9 mouse cellular contexts compared by ENCODE assay signal in genomic region chr19:4100718-4101261, GRCm38 (mm10). TPM values are rescaled to one million over a fixed set of nuclear protein-coding genes. Genes with fewer than 3 reads are reported as not detected.
DNase-seq lines count a peak whose midpoint lies in the region; ATAC-seq and TF ChIP-seq lines count a peak whose summit lies in the region.
"Had no signal": no experiment of that assay in that cellular context is flagged by ENCODE, and none has a peak within 500 bp of the region (broad histone marks: within the 10 kb centered on the region; RNA-seq: fewer than 3 reads in every experiment).

No protein-coding gene starts in this region.

- ATAC-seq in kidney, embryonic 16.5 days (ENCODE audit: low FRiP score, low TSS enrichment) = no peak
- ATAC-seq in forebrain, postnatal 0 days = peak; percentile 12
- ATAC-seq in intestine, postnatal 0 days = no peak
- no peak for ATAC-seq in liver, embryonic 15.5 days (ENCODE audit: insufficient read depth)
- no peak for ATAC-seq in megakaryocyte-erythroid progenitor cell, adult 5-6 weeks (replicated peaks; ENCODE audit: low FRiP score, low TSS enrichment, poor library complexity, severe bottlenecking)

- no peak for DNase-seq in kidney, postnatal 25 days
- DNase-seq in forebrain, postnatal 0 days = peak; percentile 78
- DNase-seq in retina, postnatal 1 day = peak; percentile 92

- no peaks in the 10 kb centered on the region for H3K36me3 ChIP-seq in kidney, embryonic 16.5 days (ENCODE audit: insufficient read depth, low read length)
- peaks cover 19% of the 10 kb centered on the region for H3K36me3 ChIP-seq in forebrain, postnatal 0 days (ENCODE audit: insufficient read depth)
- H3K36me3 ChIP-seq in intestine, postnatal 0 days (ENCODE audit: control insufficient read depth, insufficient read depth) = peaks cover 21% of the 10 kb centered on the region
- peaks cover 8% of the 10 kb centered on the region; the same call in 1 of the 2 replicates for H3K36me3 ChIP-seq in liver, embryonic 15.5 days (replicated peaks)

- TF ChIP-seq POLR2A in bone marrow, adult 2 months (IDR thresholded peaks at IDR 0.05; ENCODE audit: borderline replicate concordance, control insufficient read depth, low read depth, low read length) = peak; percentile 25; the same call in 1 of the 2 replicates

- no peak overlapping the region for H3K27ac ChIP-seq in kidney, embryonic 16.5 days (ENCODE audit: low read length)
- 0 out of 2 replicates have a peak overlapping the region, but pooled peaks have one; percentile 19 for H3K27ac ChIP-seq in bone marrow, adult 2 months (ENCODE audit: control insufficient read depth, insufficient read depth, low read depth, low read length, poor library complexity)
- H3K27ac ChIP-seq in forebrain, postnatal 0 days (ENCODE audit: low read depth, low read length) = peak overlapping the region; percentile 71
- H3K27ac ChIP-seq in intestine, postnatal 0 days (ENCODE audit: low read depth, low read length) = no peak overlapping the region
- H3K27ac ChIP-seq in liver, embryonic 15.5 days (replicated peaks) = no peak overlapping the region

- H3K9ac ChIP-seq in kidney, embryonic 16.5 days (replicated peaks; ENCODE audit: low read length) = peak overlapping the region; percentile 67
- H3K9ac ChIP-seq in forebrain, postnatal 0 days = peak overlapping the region; percentile 84
- H3K9ac ChIP-seq in intestine, postnatal 0 days (ENCODE audit: low read depth, low read length) = no peak overlapping the region; the same call in 1 of the 2 replicates
- H3K9ac ChIP-seq in liver, embryonic 15.5 days = peak overlapping the region; percentile 63; the same call in 1 of the 2 replicates

- peaks cover 25% of the 10 kb centered on the region for H3K27me3 ChIP-seq in kidney, embryonic 16.5 days (ENCODE audit: insufficient read depth, low read length)
- H3K27me3 ChIP-seq in forebrain, postnatal 0 days (ENCODE audit: insufficient read depth, low read length) = no peaks in the 10 kb centered on the region
- H3K27me3 ChIP-seq in intestine, postnatal 0 days (replicated peaks; ENCODE audit: control insufficient read depth, insufficient read depth, low read length) = no peaks in the 10 kb centered on the region
- H3K27me3 ChIP-seq in liver, embryonic 15.5 days = peaks cover 47% of the 10 kb centered on the region

- peak overlapping the region; percentile 53 for H3K4me3 ChIP-seq in kidney, embryonic 16.5 days (ENCODE audit: low read length)
- H3K4me3 ChIP-seq in bone marrow, adult 2 months (replicated peaks; ENCODE audit: control insufficient read depth, low read depth, low read length) = peak overlapping the region; percentile 73
- peak overlapping the region; percentile 63 for H3K4me3 ChIP-seq in forebrain, postnatal 0 days (ENCODE audit: low read depth, low read length)
- H3K4me3 ChIP-seq in intestine, postnatal 0 days (ENCODE audit: low read depth, low read length) = peak overlapping the region; percentile 54
- peak overlapping the region; percentile 74 for H3K4me3 ChIP-seq in liver, embryonic 15.5 days (replicated peaks)

- peak overlapping the region; percentile 86 for H3K4me2 ChIP-seq in kidney, embryonic 16.5 days (replicated peaks; ENCODE audit: low read depth, low read length)
- peak overlapping the region; percentile 76 for H3K4me2 ChIP-seq in forebrain, postnatal 0 days (ENCODE audit: low read depth)
- peak overlapping the region; percentile 93 for H3K4me2 ChIP-seq in intestine, postnatal 0 days (replicated peaks; ENCODE audit: low read depth)
- peak overlapping the region; percentile 93 for H3K4me2 ChIP-seq in liver, embryonic 15.5 days

- TF ChIP-seq CTCF in bone marrow, adult 2 months (IDR thresholded peaks at IDR 0.05; ENCODE audit: control insufficient read depth, insufficient read depth, low read length) = no peak
- TF ChIP-seq CTCF in forebrain, postnatal 0 days (IDR thresholded peaks at IDR 0.05; ENCODE audit: low read depth) = no peak; the same call in 1 of the 2 replicates
- TF ChIP-seq CTCF in intestine, postnatal 0 days (IDR thresholded peaks at IDR 0.05; ENCODE audit: low read depth) = no peak

- H3K4me1 ChIP-seq in kidney, embryonic 16.5 days (ENCODE audit: insufficient read depth, low read length) = peaks cover 45% of the 10 kb centered on the region
- H3K4me1 ChIP-seq in bone marrow, adult 2 months (ENCODE audit: control insufficient read depth, insufficient read depth, low read length) = peaks cover 3% of the 10 kb centered on the region; the same call in 1 of the 2 replicates
- H3K4me1 ChIP-seq in forebrain, postnatal 0 days (ENCODE audit: insufficient read depth) = 0 out of 2 replicates have a peak, but pooled peaks cover 11% of the 10 kb centered on the region
- peaks cover 3% of the 10 kb centered on the region; the same call in 1 of the 2 replicates for H3K4me1 ChIP-seq in intestine, postnatal 0 days (replicated peaks; ENCODE audit: control insufficient read depth, insufficient read depth, low read length)
- H3K4me1 ChIP-seq in liver, embryonic 15.5 days (replicated peaks) = peaks cover 56% of the 10 kb centered on the region

- under 1% methylated on average over 45 of the region's 52 CpGs for WGBS in kidney, embryonic 16.5 days
- WGBS in bone marrow, adult 2 months = 2% methylated on average over 52 of the region's 52 CpGs
- WGBS in forebrain, postnatal 0 days = 2% methylated on average over 51 of the region's 52 CpGs
- 4% methylated on average over 52 of the region's 52 CpGs for WGBS in intestine, postnatal 0 days
- WGBS in liver, embryonic 15.5 days (ENCODE audit: insufficient replicate concordance) = 1% methylated on average over 52 of the region's 52 CpGs

- no peaks in the 10 kb centered on the region for H3K9me3 ChIP-seq in kidney, embryonic 16.5 days (ENCODE audit: low read length)
- H3K9me3 ChIP-seq in forebrain, postnatal 0 days (ENCODE audit: low read length) = no peaks in the 10 kb centered on the region
- no peaks in the 10 kb centered on the region for H3K9me3 ChIP-seq in intestine, postnatal 0 days (ENCODE audit: control insufficient read depth)
- H3K9me3 ChIP-seq in liver, embryonic 15.5 days (replicated peaks) = no peaks in the 10 kb centered on the region

RNA-seq across cellular contexts. Expression of gene Pitpnm1, which starts 1.0 kb away (rescaled TPM):
- 20.0 and 22.2 TPM in 2 replicates for polyA plus RNA-seq in kidney, embryonic 16.5 days (2015; fragmentation: Nextera tagmentation; extraction: Ambion mirVana)
- 72.3 and 159 TPM in 2 replicates for polyA plus RNA-seq in bone marrow, adult 2 months (2011; ENCODE audit: insufficient read depth, insufficient read length, low replicate concordance, missing spikeins)
- 108 and 127 TPM in 2 replicates for total RNA-seq in forebrain, postnatal 0 days (2014; rRNA removed)
- 68.8 and 82.9 TPM in 2 replicates for polyA plus RNA-seq in forebrain, postnatal 0 days (2015; fragmentation: Nextera tagmentation; extraction: Ambion mirVana)
- polyA plus RNA-seq in intestine, postnatal 0 days (2015; fragmentation: Nextera tagmentation; extraction: Ambion mirVana) = 13.7 and 16.3 TPM in 2 replicates
- polyA plus RNA-seq in liver, embryonic 15.5 days (2015; fragmentation: Nextera tagmentation; extraction: Ambion mirVana) = 6.0 and 7.9 TPM in 2 replicates
- 42.3 and 44.1 TPM in 2 replicates for total RNA-seq in megakaryocyte-erythroid progenitor cell, adult 5-6 weeks (2014; fragmentation: Nextera tagmentation)
- 7.4 and 7.7 TPM in 2 replicates for total RNA-seq in megakaryocyte-erythroid progenitor cell, adult 5-6 weeks (2017)

RNA-seq across cellular contexts. Expression of gene Cdk2ap2, which starts 3.8 kb away (rescaled TPM):
- polyA plus RNA-seq in kidney, embryonic 16.5 days (2015; fragmentation: Nextera tagmentation; extraction: Ambion mirVana) = 135 and 138 TPM in 2 replicates
- 93.3 and 143 TPM in 2 replicates for polyA plus RNA-seq in bone marrow, adult 2 months (2011; ENCODE audit: insufficient read depth, insufficient read length, low replicate concordance, missing spikeins)
- 34.4 and 35.4 TPM in 2 replicates for total RNA-seq in forebrain, postnatal 0 days (2014; rRNA removed)
- polyA plus RNA-seq in forebrain, postnatal 0 days (2015; fragmentation: Nextera tagmentation; extraction: Ambion mirVana) = 59.9 and 65.4 TPM in 2 replicates
- polyA plus RNA-seq in intestine, postnatal 0 days (2015; fragmentation: Nextera tagmentation; extraction: Ambion mirVana) = 97.1 and 108 TPM in 2 replicates
- 115 and 127 TPM in 2 replicates for polyA plus RNA-seq in liver, embryonic 15.5 days (2015; fragmentation: Nextera tagmentation; extraction: Ambion mirVana)
- 65.1 and 75.8 TPM in 2 replicates for total RNA-seq in megakaryocyte-erythroid progenitor cell, adult 5-6 weeks (2014; fragmentation: Nextera tagmentation)
- 6.7 and 16.1 TPM in 2 replicates for total RNA-seq in megakaryocyte-erythroid progenitor cell, adult 5-6 weeks (2017)

RNA-seq across cellular contexts. Expression of gene Cabp2, which starts 19.4 kb away (rescaled TPM):
- 0.21 and 0.96 TPM in 2 replicates for polyA plus RNA-seq in kidney, embryonic 16.5 days (2015; fragmentation: Nextera tagmentation; extraction: Ambion mirVana)
- not detected in 2 replicates for polyA plus RNA-seq in bone marrow, adult 2 months (2011; ENCODE audit: insufficient read depth, insufficient read length, low replicate concordance, missing spikeins)
- not detected in 2 replicates for total RNA-seq in forebrain, postnatal 0 days (2014; rRNA removed)
- polyA plus RNA-seq in forebrain, postnatal 0 days (2015; fragmentation: Nextera tagmentation; extraction: Ambion mirVana) = not detected in 2 replicates
- polyA plus RNA-seq in intestine, postnatal 0 days (2015; fragmentation: Nextera tagmentation; extraction: Ambion mirVana) = not detected in 2 replicates
- 0.29 and 0.38 TPM in 2 replicates for polyA plus RNA-seq in liver, embryonic 15.5 days (2015; fragmentation: Nextera tagmentation; extraction: Ambion mirVana)
- total RNA-seq in megakaryocyte-erythroid progenitor cell, adult 5-6 weeks (2014; fragmentation: Nextera tagmentation) = not detected in 2 replicates
- total RNA-seq in megakaryocyte-erythroid progenitor cell, adult 5-6 weeks (2017) = not detected in 2 replicates
- total RNA-seq: neutrophil, adult 5-6 weeks had no signal

RNA-seq across cellular contexts. Expression of gene Aip, which starts 24.9 kb away (rescaled TPM):
- polyA plus RNA-seq in kidney, embryonic 16.5 days (2015; fragmentation: Nextera tagmentation; extraction: Ambion mirVana) = 115 and 120 TPM in 2 replicates
- polyA plus RNA-seq in bone marrow, adult 2 months (2011; ENCODE audit: insufficient read depth, insufficient read length, low replicate concordance, missing spikeins) = 22.0 and 53.5 TPM in 2 replicates
- 25.8 and 33.9 TPM in 2 replicates for total RNA-seq in forebrain, postnatal 0 days (2014; rRNA removed)
- polyA plus RNA-seq in forebrain, postnatal 0 days (2015; fragmentation: Nextera tagmentation; extraction: Ambion mirVana) = 85.7 and 86.2 TPM in 2 replicates
- 42.0 and 42.3 TPM in 2 replicates for polyA plus RNA-seq in intestine, postnatal 0 days (2015; fragmentation: Nextera tagmentation; extraction: Ambion mirVana)
- 35.8 and 38.3 TPM in 2 replicates for polyA plus RNA-seq in liver, embryonic 15.5 days (2015; fragmentation: Nextera tagmentation; extraction: Ambion mirVana)
- total RNA-seq in megakaryocyte-erythroid progenitor cell, adult 5-6 weeks (2014; fragmentation: Nextera tagmentation) = 25.9 and 31.2 TPM in 2 replicates
- 16.9 and 23.2 TPM in 2 replicates for total RNA-seq in megakaryocyte-erythroid progenitor cell, adult 5-6 weeks (2017)

RNA-seq across cellular contexts. Expression of gene Gpr152, which starts 38.8 kb away (rescaled TPM):
- polyA plus RNA-seq in kidney, embryonic 16.5 days (2015; fragmentation: Nextera tagmentation; extraction: Ambion mirVana) = not detected in 2 replicates
- polyA plus RNA-seq in bone marrow, adult 2 months (2011; ENCODE audit: insufficient read depth, insufficient read length, low replicate concordance, missing spikeins) = not detected in 2 replicates
- 0.19 and 0.23 TPM in 2 replicates for total RNA-seq in forebrain, postnatal 0 days (2014; rRNA removed)
- not detected in 2 replicates for polyA plus RNA-seq in forebrain, postnatal 0 days (2015; fragmentation: Nextera tagmentation; extraction: Ambion mirVana)
- not detected in 2 replicates for polyA plus RNA-seq in intestine, postnatal 0 days (2015; fragmentation: Nextera tagmentation; extraction: Ambion mirVana)
- polyA plus RNA-seq in liver, embryonic 15.5 days (2015; fragmentation: Nextera tagmentation; extraction: Ambion mirVana) = not detected in 2 replicates
- not detected in 2 replicates for total RNA-seq in megakaryocyte-erythroid progenitor cell, adult 5-6 weeks (2014; fragmentation: Nextera tagmentation)
- total RNA-seq in megakaryocyte-erythroid progenitor cell, adult 5-6 weeks (2017) = not detected in 2 replicates

Comparison
In these comparisons a context has a peak if more than half of its experiments do, and no peak if none do; other contexts are left out.
1. H3K27ac ChIP-seq: peak in bone marrow, adult 2 months (single experiment) and forebrain, postnatal 0 days (single experiment); none in kidney, embryonic 16.5 days (single experiment), intestine, postnatal 0 days (single experiment) and liver, embryonic 15.5 days (single experiment).
2. DNase-seq: peak in forebrain, postnatal 0 days (single experiment) and retina, postnatal 1 day (single experiment); none in kidney, postnatal 25 days (0 of 2).
3. Peak in every context shown above with its lines, with median percentiles within 50 percentile points of each other: H3K4me2 ChIP-seq and H3K4me3 ChIP-seq.